Mouse (Mus musculus): ENCODE measurements around the gene Pomc. TPM values are rescaled to one million over a fixed set of nuclear protein-coding genes. Genes with fewer than 3 reads are reported as not detected.

The Pomc gene
- total RNA-seq (2022): 1 to 10 TPM; 2.0 to 3.0 (median 2.8) TPM

DNA sequence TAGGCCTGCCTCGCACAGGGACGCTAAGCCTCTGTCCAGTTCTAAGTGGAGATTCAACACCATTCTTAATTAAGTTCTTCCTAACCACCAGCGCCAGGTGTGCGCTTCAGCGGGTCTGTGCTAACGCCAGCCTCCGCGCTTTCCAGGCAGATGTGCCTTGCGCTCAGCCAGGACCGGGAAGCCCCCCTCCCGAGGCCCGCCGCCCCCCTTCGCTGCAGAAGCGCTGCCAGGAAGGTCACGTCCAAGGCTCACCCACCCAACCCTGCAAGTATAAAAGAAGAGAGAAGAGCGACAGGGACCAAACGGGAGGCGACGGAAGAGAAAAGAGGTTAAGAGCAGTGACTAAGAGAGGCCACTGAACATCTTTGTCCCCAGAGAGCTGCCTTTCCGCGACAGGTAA, at the start of gene Pomc:
Pomc (plus strand) TSS at position 301 of the 400 bp plus-strand sequence.
- no peak for DNase-seq (ENCODE audit: low spot score in 2 of 2)

DNA sequence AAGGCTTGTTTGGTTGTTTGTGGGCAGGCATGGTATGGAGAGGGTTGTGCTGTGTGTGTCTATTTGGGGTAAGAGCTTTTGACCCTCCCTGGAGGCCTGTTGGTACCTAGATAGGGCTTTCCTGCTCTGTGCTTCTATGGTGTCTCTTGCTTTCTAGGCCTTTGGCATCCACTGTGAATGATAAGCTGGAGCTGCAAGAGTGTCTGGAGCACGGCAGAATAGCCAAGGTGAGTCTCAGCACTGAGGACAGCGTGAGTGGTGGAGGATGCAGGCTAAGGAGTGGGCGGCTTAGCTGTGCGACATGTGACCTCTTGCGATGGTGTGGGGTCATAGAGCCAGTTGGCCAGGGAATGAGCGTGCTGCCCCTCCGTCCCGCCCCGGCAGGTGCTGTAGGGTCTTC, 49.3 kb upstream of the Pomc start:
- no peak for DNase-seq (ENCODE audit: low spot score in 2 of 2)

DNA sequence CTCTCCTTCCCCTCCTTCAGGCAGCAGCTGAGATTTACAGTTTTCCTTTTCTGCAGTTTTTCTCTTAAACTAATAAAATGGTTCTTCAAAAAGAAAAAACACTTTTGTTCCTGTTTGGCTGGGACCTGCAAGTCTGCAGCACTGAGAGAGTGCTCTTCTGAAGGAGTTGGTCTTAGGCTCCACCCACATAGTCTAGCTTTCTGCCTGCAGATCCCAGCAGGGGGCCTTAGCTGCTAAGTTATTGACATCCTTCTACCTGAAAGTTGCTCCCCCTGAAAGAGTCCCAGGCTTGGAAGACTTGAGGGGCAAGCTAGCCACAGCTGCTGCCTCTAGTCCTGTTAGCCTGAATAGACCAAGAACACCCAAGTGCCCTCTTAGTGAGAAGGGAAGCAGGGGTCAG, 48.4 kb upstream of the Pomc start:
- no peak for DNase-seq (ENCODE audit: low spot score in 2 of 2)

DNA sequence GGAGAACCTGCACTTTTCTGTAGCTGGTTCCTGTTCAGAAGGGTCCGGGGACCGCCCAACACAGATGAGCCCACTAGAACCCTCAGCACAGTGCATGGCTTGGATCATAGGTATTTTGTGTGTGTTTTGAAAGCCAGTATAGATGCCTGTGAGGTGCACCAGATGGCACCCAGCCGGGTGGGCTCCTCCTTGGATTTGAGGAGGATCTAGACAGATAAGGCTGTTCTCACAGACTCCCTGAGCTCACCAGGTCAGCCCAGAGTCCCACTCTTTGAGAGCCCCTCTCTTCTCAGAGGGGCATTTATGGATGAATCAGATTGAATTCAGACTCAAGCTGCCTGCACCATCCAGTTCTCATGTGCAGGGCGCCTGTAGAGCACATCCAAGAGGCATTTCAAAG, 47.7 kb upstream of the Pomc start:
- DNase-seq (ENCODE audit: low spot score in 2 of 2): no peak

DNA sequence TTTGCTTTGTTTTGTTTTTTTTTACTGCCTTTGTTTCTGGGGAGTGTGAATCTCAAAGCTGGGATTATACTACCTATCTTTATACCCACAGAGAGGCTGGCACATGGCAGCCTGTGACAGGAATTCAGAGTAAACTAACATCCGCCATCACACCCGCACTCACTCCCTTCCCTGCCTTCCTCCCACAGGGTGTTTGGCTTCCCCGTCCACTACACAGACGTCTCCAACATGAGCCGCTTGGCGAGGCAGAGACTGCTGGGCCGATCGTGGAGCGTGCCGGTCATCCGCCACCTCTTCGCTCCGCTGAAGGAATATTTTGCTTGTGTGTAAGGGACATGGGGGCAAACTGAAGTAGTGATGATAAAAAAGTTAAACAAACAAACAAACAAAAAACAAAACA, 47.3 kb upstream of the Pomc start:
- no peak for DNase-seq (ENCODE audit: low spot score in 2 of 2)

DNA sequence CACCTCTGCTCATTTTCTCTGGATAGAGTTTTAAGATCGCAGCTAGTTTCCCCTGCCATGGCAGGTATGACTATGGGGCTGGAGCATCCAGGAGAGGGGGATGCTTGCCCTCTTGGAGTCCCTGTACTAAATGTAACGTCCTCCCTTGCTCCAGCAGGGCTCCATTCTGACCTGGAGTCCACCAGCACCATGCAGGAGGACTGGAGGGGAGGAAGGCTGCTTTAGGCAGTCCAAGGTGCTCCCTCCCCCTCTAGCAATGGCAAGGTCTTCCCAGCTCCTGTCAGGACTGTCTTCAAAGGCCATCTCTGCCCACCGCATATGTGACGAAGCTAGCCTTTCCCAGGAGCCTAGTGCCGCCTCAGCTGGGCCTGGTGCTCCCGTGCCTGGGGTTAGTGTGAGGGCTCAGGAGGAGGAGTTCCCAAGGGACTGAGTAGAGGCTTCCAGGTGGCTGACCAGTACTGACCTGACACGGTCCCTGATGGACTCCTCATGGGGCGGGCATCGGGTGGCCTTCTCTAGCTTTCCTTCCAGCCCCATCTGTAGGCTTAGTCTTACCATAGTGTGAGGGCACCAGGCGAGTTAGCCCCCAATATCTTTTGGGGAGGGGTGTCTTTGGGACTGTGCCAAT, 44.2 kb upstream of the Pomc start:
- DNase-seq (ENCODE audit: low spot score in 2 of 2): no peak

DNA sequence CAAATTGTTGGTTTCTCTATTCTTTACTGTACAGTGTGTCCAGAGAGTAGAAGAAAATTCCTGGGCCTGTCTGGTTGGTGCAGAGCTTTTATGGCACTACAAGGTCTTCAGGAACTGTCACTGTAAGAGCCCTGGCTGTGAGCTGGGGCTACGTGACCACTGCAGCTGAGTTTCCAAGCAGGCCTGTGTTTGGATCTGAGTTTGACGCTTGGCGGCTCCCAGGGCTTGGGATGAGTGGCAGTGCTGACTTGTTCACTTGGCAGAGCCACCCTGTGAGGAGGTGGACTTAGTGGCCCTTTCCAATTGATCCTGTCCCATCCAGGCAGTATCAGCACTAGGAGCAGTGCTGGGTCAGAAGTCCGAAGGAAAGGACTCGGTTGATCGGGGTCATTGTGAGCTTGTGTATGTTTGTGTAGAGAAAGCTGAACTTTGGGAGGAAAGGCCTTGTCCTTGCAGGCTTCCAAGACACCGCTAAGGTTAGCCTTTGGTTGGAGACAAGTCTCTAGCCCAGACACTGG, 42.9 kb upstream of the Pomc start:
- no peak for DNase-seq (ENCODE audit: low spot score in 2 of 2)

DNA sequence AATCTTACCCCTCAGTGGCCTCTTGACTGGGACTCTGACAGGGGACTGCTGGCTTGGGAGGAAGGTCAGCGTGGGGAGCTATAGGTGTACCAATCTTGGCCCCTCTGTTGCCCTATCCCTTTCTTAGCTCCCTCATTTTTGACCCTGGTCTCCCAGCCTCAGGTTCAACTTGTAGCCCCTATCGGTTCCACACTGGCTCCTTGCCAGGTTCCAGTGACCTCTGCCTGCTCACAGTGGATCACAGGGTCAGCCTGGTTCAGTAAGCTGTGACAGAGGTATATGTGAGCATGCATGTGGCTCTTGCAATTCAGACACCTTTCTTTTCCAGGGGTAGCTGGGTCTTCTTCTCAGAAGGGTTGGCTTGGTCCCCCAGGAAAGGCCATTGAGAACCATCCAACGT, 38.9 kb upstream of the Pomc start:
- no peak for DNase-seq (ENCODE audit: low spot score in 2 of 2)

DNA sequence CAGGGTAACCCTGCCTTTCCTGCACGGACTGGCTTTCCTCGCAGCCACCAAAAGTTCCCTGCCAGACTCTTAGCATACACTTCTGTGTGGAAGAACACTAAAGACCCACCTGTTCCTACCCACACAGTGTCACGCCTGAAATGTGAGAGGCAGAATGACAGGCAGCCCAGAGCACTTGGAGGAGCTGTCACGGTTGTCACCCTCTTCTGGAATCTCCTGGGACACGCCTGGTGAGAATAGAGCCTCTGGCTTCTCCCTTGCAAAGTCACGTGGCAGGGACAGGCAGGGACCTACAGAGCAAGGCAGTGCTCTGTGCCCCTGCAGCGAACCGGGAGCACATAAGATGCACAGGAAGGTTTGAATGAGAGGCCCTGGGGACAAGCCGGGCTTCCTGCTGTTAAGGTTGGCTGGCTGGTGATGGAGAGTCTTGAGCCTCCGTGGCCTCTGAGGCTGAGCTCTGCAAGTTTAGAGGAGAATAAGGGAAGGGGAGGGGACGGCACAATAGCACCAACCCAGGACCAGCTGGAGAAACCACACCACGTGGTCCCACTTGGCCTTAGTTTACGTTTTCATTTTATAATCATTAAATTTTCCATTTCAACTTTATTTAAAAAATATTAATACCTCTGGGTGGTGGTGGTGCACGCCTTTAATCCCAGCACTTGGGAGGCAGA, 36.9 kb upstream of the Pomc start:
- no peak for DNase-seq (ENCODE audit: low spot score in 2 of 2)

DNA sequence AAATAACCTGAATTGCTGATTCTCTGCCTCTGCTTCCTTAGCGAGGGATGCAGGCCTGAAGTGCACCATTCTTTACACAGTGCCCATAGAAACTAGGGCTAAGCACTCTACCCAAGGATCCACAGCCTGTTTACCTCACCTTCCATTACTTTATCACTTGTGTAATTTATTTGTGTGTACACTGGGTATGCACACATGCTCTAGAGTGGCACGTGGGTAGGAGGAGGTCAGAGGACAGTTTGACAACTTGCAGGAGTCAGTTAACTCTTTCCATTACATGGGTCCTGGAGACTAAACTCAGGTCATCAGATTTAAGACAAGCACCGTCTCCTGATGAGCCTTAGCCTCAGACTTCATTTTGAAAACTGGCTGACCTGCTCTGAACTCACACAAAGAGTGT, 36.2 kb upstream of the Pomc start:
- no peak for DNase-seq (ENCODE audit: low spot score in 2 of 2)

DNA sequence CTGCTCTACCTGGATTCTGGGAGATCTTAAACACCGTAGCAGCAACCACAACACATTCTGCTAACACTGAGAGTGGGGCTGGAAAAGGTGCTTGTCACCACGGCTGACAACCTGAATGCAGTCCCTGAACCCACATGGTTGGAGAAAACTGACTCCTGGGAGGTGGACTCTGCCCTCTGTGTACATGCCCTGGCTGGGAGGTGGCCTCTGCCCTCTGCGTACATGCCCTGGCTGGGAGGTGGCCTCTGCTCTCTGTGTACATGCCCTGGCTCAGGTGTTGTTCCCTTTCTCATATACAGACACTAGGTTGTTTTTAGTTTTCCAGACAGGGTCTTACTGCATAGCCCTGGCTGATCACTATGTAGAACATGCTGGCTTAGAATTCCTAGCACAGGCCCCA, 35.3 kb upstream of the Pomc start:
- no peak for DNase-seq (ENCODE audit: low spot score in 2 of 2)

DNA sequence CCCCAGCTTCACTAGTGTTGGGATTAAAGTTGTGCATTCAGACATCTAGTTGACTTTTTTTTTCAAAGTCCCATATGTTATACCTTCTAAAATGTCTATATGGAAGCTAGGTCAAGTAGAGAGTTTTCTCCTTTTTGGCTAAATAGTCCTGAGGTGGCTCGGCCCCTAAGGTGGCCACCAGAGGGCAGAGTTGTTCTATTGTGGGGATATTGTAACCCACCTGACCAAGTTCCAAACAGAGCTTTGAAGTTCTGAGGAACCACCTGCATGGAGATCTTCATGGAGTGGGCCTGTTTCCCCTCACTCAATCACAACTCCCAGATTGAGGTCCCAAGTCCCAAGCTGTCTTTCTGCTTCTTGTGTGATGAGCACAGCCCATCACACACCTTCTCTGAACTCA, 28.6 kb upstream of the Pomc start:
- DNase-seq (ENCODE audit: low spot score in 2 of 2): peak in 1 of 2 experiments; percentile 65

DNA sequence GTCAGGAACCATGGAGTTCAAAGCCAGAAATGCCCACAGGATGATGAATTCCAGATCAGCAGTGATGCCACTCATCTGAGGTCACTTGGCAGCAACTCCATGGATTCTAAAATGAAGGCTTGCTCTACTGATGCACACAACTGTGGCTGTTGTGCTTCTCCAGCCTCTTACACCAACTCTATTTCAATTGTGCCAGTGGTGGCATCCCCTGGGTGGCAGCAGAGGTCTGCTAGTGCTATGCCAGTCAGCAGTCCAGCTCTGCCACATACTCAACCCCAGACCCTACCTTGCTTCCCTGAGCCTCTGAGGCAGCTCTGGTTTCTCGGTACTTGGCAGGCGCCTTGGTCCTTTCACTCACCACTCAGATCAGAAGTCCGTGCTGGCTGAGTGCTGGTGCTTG, 25.9 kb upstream of the Pomc start:
- peak in 1 of 2 experiments; percentile 51 for DNase-seq (ENCODE audit: low spot score in 2 of 2)

DNA sequence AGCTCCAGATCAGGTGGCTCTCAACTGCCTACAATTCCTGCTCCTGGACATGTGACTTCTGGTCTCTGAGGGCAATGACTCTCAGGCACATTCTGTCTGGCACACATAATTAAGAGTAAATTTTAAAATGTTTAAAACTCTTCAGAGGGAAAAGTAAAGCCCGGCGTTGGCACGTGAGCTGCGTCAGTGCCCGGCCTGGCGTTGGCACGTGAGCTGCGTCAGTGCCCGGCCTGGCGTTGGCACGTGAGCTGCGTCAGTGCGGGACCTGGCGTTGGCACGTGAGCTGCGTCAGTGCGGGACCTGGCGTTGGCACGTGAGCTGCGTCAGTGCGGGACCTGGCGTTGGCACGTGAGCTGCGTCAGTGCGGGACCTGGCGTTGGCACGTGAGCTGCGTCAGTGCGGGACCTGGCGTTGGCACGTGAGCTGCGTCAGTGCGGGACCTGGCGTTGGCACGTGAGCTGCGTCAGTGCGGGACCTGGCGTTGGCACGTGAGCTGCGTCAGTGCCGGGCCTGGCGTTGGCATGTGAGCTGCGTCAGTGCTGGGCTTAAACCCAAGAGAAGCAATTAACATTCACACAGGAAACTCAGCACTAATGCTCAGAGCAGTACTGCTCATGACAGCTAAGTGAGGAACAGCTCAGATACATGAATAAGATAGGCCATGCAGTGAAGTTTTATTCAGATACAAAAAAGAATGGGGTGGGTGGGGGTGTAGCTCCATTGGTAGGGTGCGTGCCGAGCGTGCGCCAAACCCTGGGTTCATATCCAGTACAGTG, 24.5 kb upstream of the Pomc start:
- peak; percentile 57 to 74 for DNase-seq (ENCODE audit: low spot score in 2 of 2)

DNA sequence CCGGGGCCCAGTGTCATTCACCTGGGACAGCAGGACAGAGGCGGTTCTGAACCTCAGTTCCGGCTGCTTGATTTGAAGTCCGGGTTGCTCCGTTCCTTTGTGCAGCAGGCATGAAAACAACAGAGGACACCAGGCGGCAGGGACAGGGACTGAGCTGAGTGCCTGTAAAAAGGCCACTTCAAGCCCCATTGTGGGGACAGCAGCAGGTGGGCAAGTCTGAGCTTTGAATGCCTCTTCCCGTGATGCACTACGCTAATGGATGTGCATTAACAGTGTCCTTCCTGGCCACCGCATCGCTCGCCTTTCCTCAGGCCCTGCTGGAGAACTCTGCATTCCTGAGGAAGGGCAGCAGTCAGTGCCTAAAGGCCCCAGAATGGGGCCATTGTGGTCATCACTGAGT, 12.7 kb upstream of the Pomc start:
- DNase-seq (ENCODE audit: low spot score in 2 of 2): no peak

DNA sequence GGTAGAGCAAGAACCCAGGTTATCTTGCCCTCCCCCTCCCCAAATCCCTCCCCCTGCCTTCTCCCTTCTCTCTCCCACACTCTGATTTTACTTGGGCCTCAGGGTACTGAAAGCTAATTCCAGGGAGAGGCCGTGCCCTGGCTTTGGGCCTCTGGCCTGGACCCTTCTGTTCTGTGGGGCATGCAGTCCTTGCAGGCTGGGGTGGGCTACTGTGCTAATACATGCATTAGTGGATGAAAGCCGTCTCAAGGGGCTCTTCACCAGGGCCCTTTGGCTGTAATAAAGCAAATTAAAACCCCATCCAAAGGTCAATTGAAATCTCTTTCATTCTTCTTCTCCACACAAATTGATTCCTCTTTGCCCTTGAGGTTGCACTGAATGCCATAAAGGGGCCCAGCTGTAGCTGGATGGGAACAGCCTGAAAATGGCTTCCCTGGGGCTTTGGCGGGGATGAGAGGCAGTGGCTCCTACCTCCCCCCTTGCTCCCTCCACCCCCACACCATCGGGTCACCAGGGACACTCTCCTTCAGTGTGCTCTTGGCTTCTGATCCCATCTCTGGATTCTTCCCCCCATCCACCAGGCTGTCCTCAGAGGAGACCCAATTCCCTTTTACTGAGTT, 10.2 kb upstream of the Pomc start:
- no peak for DNase-seq (ENCODE audit: low spot score in 2 of 2)

DNA sequence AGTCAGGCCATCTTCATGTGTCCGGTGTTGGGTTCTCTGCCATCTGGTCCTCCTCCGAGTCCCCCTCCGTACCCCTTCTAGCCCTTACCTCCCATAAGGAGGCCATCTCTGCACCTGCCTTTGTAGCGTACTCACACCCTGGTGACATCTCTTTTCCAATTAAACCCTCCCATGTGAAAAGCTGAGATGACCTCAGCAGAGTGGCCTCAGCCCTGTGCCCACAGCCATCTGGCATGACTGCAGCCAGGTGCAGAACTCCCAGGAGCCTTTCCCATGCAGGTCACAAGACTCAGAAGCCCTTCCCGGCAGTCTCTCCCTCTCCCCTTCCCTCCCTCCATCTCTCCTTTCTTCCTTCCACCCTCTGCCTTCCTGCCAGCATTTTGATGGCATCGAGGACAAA, 7.2 kb upstream of the Pomc start:
- no peak for DNase-seq (ENCODE audit: low spot score in 2 of 2)

DNA sequence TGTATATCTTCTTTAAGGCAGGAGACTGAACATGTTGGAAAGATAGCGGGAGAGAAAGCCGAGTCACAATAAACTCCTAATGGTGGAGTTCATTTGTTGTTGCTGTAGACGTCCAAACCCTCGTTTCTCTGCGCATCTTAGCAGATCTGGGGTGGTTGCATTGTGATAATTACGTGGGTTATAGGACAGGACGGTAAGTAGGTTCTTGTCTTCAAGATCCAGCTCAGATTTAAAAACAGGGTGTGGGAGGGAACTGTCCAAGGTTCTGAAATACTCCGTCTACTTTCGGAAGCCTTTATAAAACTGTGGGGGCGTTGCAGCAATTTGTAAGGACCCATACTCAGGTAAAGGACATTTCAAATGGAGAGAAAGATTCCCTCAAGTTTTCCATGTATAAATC, 620 bp downstream of the Pomc start:
- no peak for DNase-seq (ENCODE audit: low spot score in 2 of 2)

DNA sequence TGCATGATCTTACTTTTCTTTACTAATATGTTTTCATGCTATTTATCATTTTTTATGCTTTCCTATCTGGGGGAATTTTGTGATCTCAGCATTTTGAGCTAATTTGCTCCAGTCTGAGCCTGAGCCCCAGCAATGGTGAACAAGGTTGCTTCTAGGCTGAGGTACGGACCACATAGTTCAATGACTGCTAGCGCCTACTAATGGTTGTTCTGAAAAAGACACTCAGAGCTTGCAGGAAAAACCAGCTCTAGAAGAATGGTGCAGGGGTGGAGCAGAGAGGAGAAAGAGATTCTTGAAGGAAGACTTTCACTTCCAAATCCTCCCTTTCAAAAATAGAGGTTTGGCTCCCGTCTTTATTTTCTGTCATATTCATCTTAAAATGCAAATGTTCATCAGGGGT, 1.6 kb downstream of the Pomc start:
- DNase-seq (ENCODE audit: low spot score in 2 of 2): no peak

DNA sequence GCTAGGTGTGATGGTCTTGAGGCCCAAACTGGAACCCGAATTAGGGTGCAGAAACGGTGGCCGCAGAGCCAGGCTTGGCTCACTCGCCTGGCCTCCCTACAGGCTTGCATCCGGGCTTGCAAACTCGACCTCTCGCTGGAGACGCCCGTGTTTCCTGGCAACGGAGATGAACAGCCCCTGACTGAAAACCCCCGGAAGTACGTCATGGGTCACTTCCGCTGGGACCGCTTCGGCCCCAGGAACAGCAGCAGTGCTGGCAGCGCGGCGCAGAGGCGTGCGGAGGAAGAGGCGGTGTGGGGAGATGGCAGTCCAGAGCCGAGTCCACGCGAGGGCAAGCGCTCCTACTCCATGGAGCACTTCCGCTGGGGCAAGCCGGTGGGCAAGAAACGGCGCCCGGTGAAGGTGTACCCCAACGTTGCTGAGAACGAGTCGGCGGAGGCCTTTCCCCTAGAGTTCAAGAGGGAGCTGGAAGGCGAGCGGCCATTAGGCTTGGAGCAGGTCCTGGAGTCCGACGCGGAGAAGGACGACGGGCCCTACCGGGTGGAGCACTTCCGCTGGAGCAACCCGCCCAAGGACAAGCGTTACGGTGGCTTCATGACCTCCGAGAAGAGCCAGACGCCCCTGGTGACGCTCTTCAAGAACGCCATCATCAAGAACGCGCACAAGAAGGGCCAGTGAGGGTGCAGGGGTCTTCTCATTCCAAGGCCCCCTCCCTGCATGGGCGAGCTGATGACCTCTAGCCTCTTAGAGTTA, 5.2 kb downstream of the Pomc start:
- DNase-seq (ENCODE audit: low spot score in 2 of 2): peak; percentile 84 to 89

DNA sequence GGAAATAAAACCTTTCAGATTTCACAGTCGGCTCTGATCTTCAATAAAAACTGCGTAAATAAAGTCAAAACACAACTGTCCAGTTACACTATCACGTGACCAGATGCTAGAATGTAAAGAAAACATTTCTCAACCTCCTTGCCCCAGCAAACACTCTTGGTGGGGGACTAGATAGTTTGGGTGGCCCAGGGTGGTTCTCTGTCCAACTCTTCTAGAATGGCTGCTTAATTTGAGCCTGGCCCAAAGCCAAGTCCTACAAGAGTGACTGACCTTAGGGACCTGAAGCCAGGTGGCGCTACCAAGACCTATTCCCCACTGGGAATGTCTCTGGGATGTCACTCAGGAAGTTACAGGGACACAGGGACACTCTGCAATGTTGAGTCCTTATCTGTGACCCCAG, 5.8 kb downstream of the Pomc start:
- no peak for DNase-seq (ENCODE audit: low spot score in 2 of 2)

Data from layer of hippocampus, adult 8-10 months (tissue).